ENCODE assay signal across 8 mouse cellular contexts in the genomic region with DNA sequence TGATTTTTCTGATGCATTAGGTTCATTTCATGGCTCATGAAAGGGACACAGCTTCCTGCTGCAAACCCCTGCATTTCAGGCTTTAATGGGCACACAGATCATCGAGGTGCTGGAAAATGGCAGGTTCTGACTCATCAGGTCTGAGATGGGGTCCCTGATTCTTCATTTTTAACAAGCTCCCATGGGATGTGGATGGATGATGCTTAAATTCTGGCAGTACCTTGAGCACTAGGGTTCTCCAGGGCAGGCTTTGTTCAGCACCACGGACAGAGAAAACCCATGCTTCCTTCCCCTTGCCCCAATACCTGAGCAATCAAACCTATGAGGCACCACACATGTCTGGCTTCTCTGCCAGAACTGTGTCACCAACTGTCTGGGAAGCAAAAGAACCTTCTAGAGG.
DNase-seq lines count a peak whose midpoint lies in the region; TF ChIP-seq lines count a peak whose summit lies in the region.

No protein-coding gene starts in this region.

- H3K4me3 ChIP-seq in layer of hippocampus, adult 2 months: no peak overlapping the region

- no peak overlapping the region for H3K27ac ChIP-seq in layer of hippocampus, adult 2 months

- intact Hi-C loops in heart, postnatal 25 days (cut with DNase I): no loop called here

- peak; percentile 40 for DNase-seq in heart, postnatal 4 days
- no peak for DNase-seq in heart, postnatal 25 days (ENCODE audit: low spot score)
- DNase-seq in thymus, postnatal 4 days: peak; percentile 16
- DNase-seq in thymus, postnatal 0 days (ENCODE audit: low spot score): no peak
- DNase-seq in kidney, postnatal 14 days: peak; percentile 25
- no peak for DNase-seq in cerebellum, postnatal 25 days
- DNase-seq in urinary bladder, postnatal 4 days (ENCODE audit: low spot score in 2 of 2): no peak
- no peak for DNase-seq in layer of hippocampus, adult 2 months (ENCODE audit: low spot score in 2 of 2)

- TF ChIP-seq CTCF in layer of hippocampus, adult 2 months (conservative IDR thresholded peaks at IDR 0.05): no peak

Comparison
In these comparisons a context has a peak if more than half of its experiments do, and no peak if none do; other contexts are left out.
1. DNase-seq: peak in heart, postnatal 4 days (single experiment), thymus, postnatal 4 days (single experiment) and kidney, postnatal 14 days (single experiment); none in heart, postnatal 25 days (single experiment), thymus, postnatal 0 days (single experiment), cerebellum, postnatal 25 days (0 of 2), urinary bladder, postnatal 4 days (0 of 2) and layer of hippocampus, adult 2 months (0 of 2).